Mouse (Mus musculus): ENCODE measurements around the gene Dock1.

DNA sequence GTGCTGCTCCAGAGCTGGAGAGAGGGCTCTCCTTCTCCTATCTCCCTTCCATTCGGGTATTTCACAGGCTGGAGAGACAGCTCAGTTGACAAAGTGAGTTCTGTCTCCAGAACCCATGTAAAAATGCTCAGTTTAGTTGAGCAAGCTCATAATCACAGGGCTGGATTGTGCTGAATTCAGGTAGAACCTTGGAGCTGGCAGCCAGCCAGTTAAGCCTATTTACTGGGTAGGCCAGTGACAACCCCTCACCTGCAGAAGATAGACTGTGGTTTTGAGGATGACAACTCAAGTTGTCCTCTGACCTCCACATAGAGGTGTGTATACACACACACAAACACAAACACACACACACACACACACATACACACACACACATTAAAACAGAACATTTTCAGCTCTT, 347.1 kb downstream of the Dock1 start:
- TF ChIP-seq GATA1 (IDR thresholded peaks at IDR 0.05; ENCODE audit: borderline replicate concordance, low read length) (no peak), FLI1 (IDR thresholded peaks at IDR 0.05; ENCODE audit: low read length) (no peak)
